Mouse (Mus musculus) right cerebral cortex, adult 18-20 months (tissue): Measurements from ENCODE around the gene Coq7.
A peak's percentile ranks its signal among the peaks of the same experiment; 100 is the strongest.

Experiments used
- DNase-seq: peaks from one replicate; pipeline ENCODE4 v3.0.0; 2022; ENCODE audit warnings: mixed read lengths

The Coq7 gene

DNA sequence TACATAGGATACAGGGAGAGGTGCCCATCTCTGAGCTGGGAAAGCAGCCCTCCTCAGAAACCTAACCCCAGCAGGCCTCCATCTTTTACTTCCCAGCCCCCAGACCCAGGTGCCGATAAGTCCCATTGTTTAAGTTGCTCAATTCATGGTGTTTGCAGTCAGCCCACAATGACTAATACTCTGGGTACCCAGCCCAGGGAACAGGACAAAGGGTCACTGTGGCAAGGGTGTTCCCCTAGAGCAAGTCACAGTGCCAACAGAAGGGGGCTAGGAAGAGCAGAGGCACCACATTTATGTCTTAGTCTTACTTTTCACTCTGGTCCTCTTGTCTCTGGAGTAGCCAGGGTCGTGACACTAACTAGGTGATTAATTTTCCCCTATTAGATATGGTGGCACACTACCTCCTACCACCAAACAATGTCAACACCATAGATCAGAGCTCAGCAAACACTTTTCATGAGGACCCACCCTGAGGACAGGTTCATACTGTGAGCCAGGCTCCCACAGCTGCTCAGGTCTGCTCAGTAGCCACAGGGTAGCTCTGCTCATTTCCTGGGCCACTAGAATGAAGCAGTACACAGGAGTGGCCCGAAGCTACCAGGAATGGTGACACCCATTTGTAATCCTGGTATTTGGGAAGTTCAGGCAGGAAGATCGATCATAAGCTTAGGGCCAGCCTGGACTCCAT, 38.1 kb downstream of the Coq7 start:
- DNase-seq, result no peak

DNA sequence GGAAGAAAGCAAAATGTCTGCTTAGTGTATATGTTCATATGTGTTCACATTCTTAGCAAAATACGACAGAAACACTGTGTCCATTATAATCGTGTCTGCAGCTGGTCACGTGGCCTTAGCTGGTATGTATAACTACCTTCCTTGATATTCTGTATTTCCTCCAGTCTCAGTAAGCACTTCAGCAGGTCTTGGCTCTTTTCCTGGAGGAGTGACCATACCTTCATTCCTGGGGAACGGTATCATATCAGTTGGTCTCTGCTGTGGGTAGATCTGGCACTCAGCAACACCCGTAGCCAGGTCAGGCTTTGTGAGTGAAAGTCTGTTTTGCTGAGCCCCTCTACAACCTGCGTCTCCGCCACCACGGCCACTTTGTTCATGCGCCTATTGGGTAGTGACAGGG, 39.3 kb downstream of the Coq7 start:
- no peak for DNase-seq

GRCm38 (mm10) chr7:118491431-118492147, 41.6 kb downstream of the Coq7 start, which contains the start of gene Itpripl2:
Gene Itpripl2 (minus strand): TSS chr7:118491975.
- DNase-seq, result peak; percentile 9

- DNase-seq, result no peak
Measured at GRCm38 (mm10) chr7:118490666-118491430, 42.3 kb downstream of the Coq7 start.

GRCm38 (mm10) chr7:118489706-118490665, 43.2 kb downstream of the Coq7 start:
- DNase-seq, result no peak

- no peak for DNase-seq
Measured at GRCm38 (mm10) chr7:118488060-118488664, 45.0 kb downstream of the Coq7 start.

DNA sequence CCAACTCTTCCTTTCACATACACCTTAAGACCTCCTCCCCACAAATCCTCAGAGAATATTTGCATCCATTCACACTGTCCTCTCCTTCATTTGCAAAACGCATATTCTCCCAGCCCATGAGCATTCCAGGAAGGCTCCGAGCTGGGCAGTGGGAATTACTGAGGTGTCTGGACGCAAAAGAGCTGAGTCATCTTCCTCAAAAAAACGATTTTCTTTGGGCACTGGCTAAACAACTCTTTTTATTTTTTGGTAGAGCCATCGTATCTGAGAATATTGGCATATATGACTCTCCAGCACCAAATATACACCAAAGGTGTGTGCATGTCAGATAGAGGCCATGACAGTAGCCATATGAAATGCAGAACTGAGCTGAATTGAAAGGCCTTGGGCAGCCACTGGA, 46.2 kb downstream of the Coq7 start:
- no peak for DNase-seq

GRCm38 (mm10) chr7:118483996-118484395, 49.2 kb downstream of the Coq7 start:
- DNase-seq, result no peak

DNA sequence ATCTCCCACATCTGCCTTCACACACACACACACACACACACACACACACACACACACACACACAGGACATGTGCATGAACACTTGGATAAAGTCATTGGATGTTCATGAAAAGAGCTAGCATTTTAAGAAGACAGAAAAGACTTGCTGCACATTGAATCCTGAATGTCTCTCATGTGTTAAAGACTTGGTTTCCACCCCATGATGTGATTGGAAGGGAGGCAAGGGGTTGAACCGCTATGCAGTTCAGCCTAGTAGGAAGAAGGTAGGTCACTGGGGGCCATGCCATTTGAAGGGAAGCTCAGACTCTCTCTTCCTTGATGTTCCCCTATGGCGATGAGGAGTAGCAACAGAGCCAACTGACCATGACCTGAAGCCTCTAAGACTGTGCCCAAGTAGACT, 51.2 kb downstream of the Coq7 start:
- DNase-seq, result no peak

DNA sequence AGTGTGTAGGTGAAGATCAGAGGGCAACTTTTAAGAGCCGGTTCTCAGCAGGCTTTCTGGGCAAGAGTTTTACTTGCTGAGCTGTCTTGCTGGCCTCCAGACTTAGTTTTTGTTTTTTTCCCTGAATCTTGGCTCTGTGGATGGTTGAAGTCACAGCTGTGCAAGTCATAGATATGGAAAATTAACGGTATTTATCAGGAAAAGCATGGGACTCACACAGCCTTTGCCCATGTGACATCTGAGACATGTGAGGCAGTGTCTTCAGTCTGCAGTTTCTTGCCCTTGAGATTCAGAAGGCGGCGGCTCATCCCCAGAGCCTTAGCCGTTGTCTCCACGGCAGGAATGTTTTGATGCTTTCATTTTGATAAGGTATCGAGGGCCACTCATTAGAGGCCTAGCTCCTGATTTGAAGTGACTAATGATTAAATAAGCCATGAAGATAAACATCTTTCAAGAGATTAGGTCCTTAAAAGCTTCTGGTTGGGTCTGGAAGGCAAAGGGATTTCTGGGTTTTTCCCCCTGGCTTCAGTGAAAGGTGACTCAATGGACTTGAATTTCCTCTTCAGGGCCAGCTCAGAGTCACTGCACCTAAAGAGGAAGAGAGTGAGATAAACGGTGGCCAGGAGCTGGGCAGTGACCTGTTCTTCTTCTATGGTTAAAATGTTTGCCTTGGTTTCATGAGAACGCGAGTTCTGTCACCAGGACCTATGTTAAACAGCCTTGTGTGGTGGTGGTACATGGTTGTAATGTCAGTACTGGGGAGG, 51.9 kb downstream of the Coq7 start:
- DNase-seq, result no peak

- no peak for DNase-seq
Measured at GRCm38 (mm10) chr7:118480160-118480709, 52.9 kb downstream of the Coq7 start.

GRCm38 (mm10) chr7:118478835-118479312, 54.3 kb downstream of the Coq7 start:
- DNase-seq, result no peak

GRCm38 (mm10) chr7:118476428-118476827, 56.7 kb downstream of the Coq7 start:
- no peak for DNase-seq

DNA sequence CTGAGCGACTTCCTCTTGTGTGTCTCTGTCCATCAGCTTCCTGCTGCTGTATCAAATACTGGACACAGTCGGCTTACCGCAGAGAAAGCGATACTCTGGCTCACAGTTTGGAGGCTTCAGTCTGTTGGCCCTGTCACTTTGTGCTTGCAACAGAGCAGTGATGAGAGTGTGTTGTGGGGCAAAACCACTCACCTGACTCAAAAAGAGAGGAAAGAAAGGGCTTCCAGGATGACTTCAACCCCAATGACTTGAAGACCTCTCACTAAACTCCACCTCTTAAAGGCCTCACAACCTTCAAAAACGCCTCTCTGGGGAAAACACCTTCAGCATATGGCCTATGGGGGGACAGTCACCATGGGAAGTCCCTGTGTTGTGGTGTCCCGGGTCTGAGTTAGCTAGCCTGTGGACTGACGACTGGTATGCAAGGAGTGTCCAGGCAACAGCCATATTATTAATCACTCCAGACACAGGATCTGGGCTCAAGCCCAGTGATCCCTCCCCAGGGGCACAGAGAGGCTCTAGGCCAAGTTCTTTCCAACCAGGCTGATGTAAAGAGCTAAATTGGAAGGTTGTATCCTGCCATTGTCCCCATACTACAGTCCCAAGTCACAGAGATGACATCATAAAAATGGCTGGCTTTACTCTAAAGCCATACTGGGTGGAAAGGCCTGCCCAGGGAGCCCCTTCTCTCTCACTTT, 58.0 kb downstream of the Coq7 start:
- DNase-seq, result no peak

DNA sequence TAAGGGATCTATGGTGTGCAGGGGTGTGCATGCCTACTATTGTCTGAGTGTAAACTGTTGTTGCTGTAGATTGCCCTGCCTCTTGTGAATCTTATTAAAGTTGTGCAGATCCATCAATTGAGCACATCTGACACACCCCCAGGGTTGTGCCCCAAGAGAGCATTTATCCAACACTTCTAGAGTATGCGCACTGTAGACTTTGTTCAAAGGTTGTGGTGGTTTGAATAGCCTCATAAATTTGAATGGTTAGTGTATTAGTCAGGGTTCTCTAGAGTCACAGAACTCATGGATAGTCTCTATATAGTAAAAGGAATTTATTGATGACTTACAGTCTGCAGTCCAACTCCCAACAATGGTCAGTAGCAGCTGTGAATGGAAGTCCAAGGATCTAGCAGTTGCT, 60.3 kb downstream of the Coq7 start:
- DNase-seq, result no peak

DNA sequence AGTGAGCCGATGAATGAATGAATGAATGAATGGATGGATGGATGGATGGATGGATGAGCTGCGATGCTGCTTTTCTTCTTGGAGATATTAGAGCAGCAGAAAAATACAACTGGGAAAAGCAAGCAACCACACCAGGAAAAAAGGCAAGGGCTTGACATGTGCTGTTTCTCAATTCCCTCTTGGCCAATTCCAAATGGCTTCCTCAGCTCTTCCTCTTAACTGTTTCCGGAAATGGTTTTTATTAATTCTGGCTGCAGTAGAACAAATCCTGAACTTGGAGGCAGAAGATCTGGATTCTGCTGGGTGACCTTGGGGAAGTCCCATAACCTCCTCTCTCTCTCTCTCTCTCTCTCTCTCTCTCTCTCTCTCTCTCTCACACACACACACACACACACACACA, 65.1 kb downstream of the Coq7 start:
- DNase-seq, result no peak

DNA sequence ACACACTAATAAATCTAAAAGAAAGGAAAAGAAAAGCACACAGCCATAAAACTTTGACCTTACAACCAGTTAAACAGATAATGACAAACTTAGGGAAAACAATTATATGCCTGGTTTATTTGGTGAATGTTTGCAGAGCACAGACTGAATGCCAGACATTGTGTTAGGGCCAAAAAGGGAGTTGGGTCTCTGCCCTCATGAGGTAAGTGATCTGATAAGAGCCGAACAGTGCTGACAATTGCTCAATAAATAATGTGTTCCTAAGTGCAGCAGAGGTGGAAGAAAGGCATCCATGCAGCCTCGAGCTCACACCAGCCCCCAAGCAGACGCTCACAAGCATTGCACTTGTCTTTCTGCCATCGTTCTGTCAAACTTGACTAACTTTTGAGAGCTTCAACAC, 68.7 kb downstream of the Coq7 start:
- DNase-seq, result no peak

DNA sequence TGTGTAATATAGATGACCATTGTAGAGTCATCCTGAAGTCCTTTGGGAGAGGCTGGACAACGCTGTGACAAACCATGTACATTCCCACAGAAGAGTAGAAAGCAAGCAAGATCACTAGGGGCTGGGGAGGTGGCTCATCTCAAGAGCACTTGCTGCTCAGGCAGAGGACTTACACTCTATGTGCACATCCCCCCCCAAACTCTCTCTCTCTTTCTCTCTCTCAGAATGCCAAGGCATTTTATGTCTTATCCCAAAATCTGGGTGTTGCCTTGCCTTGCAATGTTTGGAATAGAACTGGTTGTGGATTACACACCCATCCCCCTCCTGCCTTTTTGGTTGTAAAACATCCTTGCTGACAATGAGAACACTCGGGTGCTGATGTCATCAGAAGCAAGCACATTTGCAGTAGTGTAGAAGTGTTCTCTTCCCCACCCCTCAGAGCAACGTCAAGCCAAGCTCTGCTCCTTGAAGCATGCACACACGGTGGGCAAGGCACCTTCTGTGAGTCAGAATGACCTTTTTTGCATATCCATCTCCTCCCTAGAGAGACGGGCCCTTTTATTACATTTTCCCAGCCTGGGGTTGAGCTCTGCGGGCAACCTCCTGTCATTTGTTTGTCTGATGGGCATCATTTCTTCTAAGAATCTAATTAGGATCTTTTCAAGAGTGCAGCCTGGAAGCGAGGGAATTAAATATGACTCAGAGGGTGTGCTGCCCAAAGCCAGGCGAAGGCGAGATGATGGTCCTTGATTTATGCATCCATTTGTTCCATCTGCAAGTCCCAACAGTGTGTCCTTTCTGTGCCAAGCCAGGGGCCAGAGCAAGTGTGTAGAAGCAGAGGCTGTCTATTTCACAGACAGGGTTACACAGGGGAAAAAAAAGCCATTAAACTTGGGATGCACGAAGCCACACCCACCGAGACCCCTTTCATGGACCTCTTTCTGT, 70.1 kb downstream of the Coq7 start:
- DNase-seq, result no peak
